Mouse (Mus musculus) forebrain, embryonic 12.5 days (tissue): ENCODE measurements around the gene Vmn1r232. TPM values are rescaled to one million over a fixed set of nuclear protein-coding genes. Genes with fewer than 3 reads are reported as not detected.

Experiments used
- ATAC-seq: fragments of 200-750 bp; cut with Nextera tagmentation; 2 replicates; pipeline ENCODE4 v1.8.0; 2017; ENCODE audit warnings: moderate TSS enrichment; ENCODE audit not compliant: low FRiP score
- H3K27ac ChIP-seq: fragments of 300-500 bp; sonication (generic); 2 replicates; pipeline ENCODE4 v1.5.1; 2016; ENCODE audit warnings: mild to moderate bottlenecking
- H3K27me3 ChIP-seq: fragments of 300-500 bp; sonication (generic); 2 replicates; pipeline ENCODE4 v1.6.1; 2016; ENCODE audit warnings: mild to moderate bottlenecking
- H3K36me3 ChIP-seq: fragments of 300-500 bp; sonication (generic); replicated peaks from 2 replicates; pipeline ENCODE4 v1.6.1; 2016; ENCODE audit warnings: mild to moderate bottlenecking
- H3K4me1 ChIP-seq: fragments of 300-500 bp; sonication (generic); 2 replicates; pipeline ENCODE4 v1.6.1; 2016
- H3K4me2 ChIP-seq: fragments of 300-500 bp; sonication (generic); 2 replicates; pipeline ENCODE4 v1.6.1; 2016; ENCODE audit warnings: mild to moderate bottlenecking, moderate library complexity
- H3K4me3 ChIP-seq: fragments of 300-500 bp; sonication (generic); replicated peaks from 2 replicates; pipeline ENCODE4 v1.5.1; 2016; ENCODE audit warnings: mild to moderate bottlenecking
- H3K9ac ChIP-seq: fragments of 300-500 bp; sonication (generic); 2 replicates; pipeline ENCODE4 v1.6.1; 2016; ENCODE audit warnings: mild to moderate bottlenecking
- H3K9me3 ChIP-seq: fragments of 300-500 bp; sonication (generic); 2 replicates; pipeline ENCODE4 v1.6.1; 2016
- WGBS: fragments of 180-500 bp; shearing (Covaris S2); methylation state at CpG from one replicate; pipeline ENCODE4 v1.1.7; 2016; 5-methylcytosine and 5-hydroxymethylcytosine counted together
- polyA plus RNA-seq: library from polyadenylated mRNA; unstranded; fragments of >200 nt; fragmentation: Nextera tagmentation; extraction: Ambion mirVana; gene quantifications from 2 replicates; pipeline ENCODE4 v1.2.1, GENCODE M21; 2016

Vmn1r232 gene
- polyA plus RNA-seq, result not detected in 2 replicates

GRCm38 (mm10) chr17:20919614-20920013 lies at the start of gene Vmn1r232:
Gene Vmn1r232, minus strand, starts transcription at chr17:20919714.
- Histone ChIP-seq H3K27ac (no peak within 1 kb of the TSS), H3K9me3 (no peaks in the 10 kb centered on the region), H3K36me3 (no peaks in the 10 kb centered on the region), H3K27me3 (no peaks in the 10 kb centered on the region), H3K4me3 (no peak within 1 kb of the TSS), H3K4me2 (no peak within 1 kb of the TSS), H3K4me1 (no peaks in the 10 kb centered on the region), H3K9ac (no peak within 1 kb of the TSS)
- 67% methylated on average over 1 of the region's 1 CpGs for WGBS
- no peak for ATAC-seq

- H3K9ac ChIP-seq, result no peak overlapping the region
- no peak overlapping the region for H3K4me3 ChIP-seq
- H3K27me3 ChIP-seq, result no peaks in the 10 kb centered on the region
- H3K9me3 ChIP-seq, result no peaks in the 10 kb centered on the region
- no peak for ATAC-seq
- H3K27ac ChIP-seq, result no peak overlapping the region
- no peak overlapping the region for H3K4me2 ChIP-seq
- H3K36me3 ChIP-seq, result peaks cover 78% of the 10 kb centered on the region
- no peaks in the 10 kb centered on the region for H3K4me1 ChIP-seq
Observed at GRCm38 (mm10) chr17:20966681-20967080, 47.2 kb upstream of the Vmn1r232 start.

DNA sequence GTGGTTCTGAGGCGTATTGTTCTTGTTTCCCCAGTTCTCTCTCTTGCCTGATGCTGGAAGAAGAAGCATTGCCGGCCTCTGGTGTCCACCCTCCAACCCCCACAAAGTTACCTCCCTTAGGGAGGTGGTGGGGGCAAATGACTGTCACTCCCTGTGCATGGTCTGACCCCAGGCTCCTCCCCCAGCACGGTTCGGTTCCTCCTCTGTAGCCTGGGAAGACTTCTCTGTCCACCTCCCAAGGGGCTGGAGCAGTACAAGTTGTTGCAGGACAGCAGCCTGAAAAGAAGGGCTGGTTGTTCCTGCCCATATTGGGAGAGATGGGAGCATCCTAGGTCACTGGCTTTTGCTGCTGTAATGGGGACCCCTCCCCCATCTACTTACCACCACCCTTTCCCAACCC lies 45.9 kb upstream of the Vmn1r232 start:
- Histone ChIP-seq H3K9me3 (no peaks in the 10 kb centered on the region), H3K36me3 (peaks cover 90% of the 10 kb centered on the region), H3K27me3 (no peaks in the 10 kb centered on the region), H3K4me2 (no peak overlapping the region), H3K4me1 (no peaks in the 10 kb centered on the region), H3K9ac (no peak overlapping the region), H3K27ac (no peak overlapping the region), H3K4me3 (no peak overlapping the region)
- ATAC-seq, result no peak
- WGBS, result 91% methylated on average over 4 of the region's 4 CpGs

GRCm38 (mm10) chr17:20960386-20960785 lies 40.9 kb upstream of the Vmn1r232 start:
- 93% methylated on average over 5 of the region's 5 CpGs for WGBS
- Histone ChIP-seq H3K9ac (no peak overlapping the region), H3K27ac (no peak overlapping the region), H3K4me1 (no peaks in the 10 kb centered on the region), H3K9me3 (no peaks in the 10 kb centered on the region), H3K4me2 (no peak overlapping the region), H3K36me3 (peaks cover 100% of the 10 kb centered on the region), H3K4me3 (no peak overlapping the region), H3K27me3 (no peaks in the 10 kb centered on the region)
- no peak for ATAC-seq

GRCm38 (mm10) chr17:20946636-20947035 lies 27.1 kb upstream of the Vmn1r232 start:
- H3K9ac ChIP-seq, result peak overlapping the region; percentile 81
- no peaks in the 10 kb centered on the region for H3K9me3 ChIP-seq
- no peak for ATAC-seq
- H3K4me2 ChIP-seq, result peak overlapping the region; percentile 78
- peaks cover 41% of the 10 kb centered on the region for H3K4me1 ChIP-seq
- H3K27ac ChIP-seq, result no peak overlapping the region
- H3K27me3 ChIP-seq, result no peaks in the 10 kb centered on the region
- peak overlapping the region; percentile 68 for H3K4me3 ChIP-seq
- H3K36me3 ChIP-seq, result peaks cover 4% of the 10 kb centered on the region; the same call in 1 of the 2 replicates

DNA sequence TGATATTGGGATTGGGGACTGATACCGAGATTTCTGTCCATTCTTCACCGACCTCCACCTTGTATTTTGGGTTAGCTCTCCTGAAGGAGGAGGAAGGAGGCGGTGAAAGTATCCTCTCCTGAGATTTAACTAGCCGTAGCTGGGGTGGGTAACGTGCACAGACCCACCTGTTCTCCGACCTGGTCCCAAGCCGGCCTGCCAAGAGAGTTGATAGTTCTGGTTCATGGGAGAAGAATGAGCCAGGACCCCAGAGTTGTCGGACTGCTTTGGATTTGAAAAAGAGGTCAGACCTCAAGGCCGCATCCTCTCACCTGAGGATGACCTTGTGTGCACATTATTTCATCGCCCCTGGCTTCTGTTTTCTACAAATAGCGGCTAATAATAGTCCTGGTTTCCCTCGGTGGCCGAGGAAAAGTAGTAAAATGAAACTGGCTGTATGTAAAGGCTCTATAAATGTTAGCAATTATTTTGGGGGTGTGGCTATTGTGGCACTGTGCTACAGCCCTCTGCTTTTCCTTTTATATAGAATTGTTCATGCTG lies 26.6 kb upstream of the Vmn1r232 start:
- Histone ChIP-seq H3K4me1 (peaks cover 41% of the 10 kb centered on the region), H3K4me2 (peak overlapping the region; percentile 78), H3K36me3 (peaks cover under 1% of the 10 kb centered on the region; the same call in 1 of the 2 replicates), H3K4me3 (peak overlapping the region; percentile 68), H3K9me3 (no peaks in the 10 kb centered on the region), H3K9ac (peak overlapping the region; percentile 81), H3K27ac (peak overlapping the region; percentile 97), H3K27me3 (no peaks in the 10 kb centered on the region)
- ATAC-seq, result no peak
- WGBS, result under 1% methylated on average over 13 of the region's 13 CpGs

GRCm38 (mm10) chr17:20944985-20945891 lies 25.7 kb upstream of the Vmn1r232 start, which contains the start of gene Ppp2r1a:
Gene Ppp2r1a, plus strand, starts transcription at chr17:20945311.
- Histone ChIP-seq H3K27me3 (no peaks in the 10 kb centered on the region), H3K27ac (peak within 1 kb of the TSS; percentile 97), H3K4me2 (peak within 1 kb of the TSS; percentile 78), H3K4me1 (peaks cover 41% of the 10 kb centered on the region), H3K9ac (peak within 1 kb of the TSS; percentile 81), H3K9me3 (no peaks in the 10 kb centered on the region), H3K4me3 (peak within 1 kb of the TSS; percentile 68), H3K36me3 (no peaks in the 10 kb centered on the region)
- under 1% methylated on average over 69 of the region's 69 CpGs for WGBS
- peak; percentile 98 for ATAC-seq

GRCm38 (mm10) chr17:20944226-20944625 lies 24.7 kb upstream of the Vmn1r232 start:
- WGBS, result 46% methylated on average over 3 of the region's 3 CpGs
- Histone ChIP-seq H3K4me1 (peaks cover 35% of the 10 kb centered on the region), H3K27ac (peak overlapping the region; percentile 92), H3K36me3 (no peaks in the 10 kb centered on the region), H3K9ac (peak overlapping the region; percentile 60), H3K4me3 (peak overlapping the region; percentile 68), H3K27me3 (no peaks in the 10 kb centered on the region), H3K4me2 (peak overlapping the region; percentile 78), H3K9me3 (no peaks in the 10 kb centered on the region)
- ATAC-seq, result no peak

DNA sequence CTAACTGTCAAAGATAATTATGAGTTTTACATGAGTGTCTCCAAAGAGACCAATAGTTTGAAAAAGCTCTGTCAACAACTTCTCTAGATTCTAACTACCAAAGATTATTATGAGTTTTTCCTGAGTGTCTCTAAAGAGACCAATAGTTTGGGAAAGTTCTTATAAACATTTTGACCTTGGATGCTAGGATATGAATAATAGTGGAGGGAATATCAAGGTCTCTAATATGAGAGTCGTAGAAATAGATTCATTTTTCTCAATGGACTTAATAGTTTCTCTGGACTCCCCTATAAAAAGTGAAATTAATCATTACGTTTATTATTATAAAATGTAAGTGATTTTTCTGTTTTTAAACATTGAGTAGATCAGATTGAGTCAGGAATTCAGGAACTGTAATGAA lies 14.5 kb downstream of the Vmn1r232 start, which contains the start of gene Vmn1r231:
Gene Vmn1r231, minus strand, starts transcription at position 101 of the 400 bp plus-strand sequence.
- Histone ChIP-seq H3K27me3 (no peaks in the 10 kb centered on the region), H3K4me3 (no peak within 1 kb of the TSS), H3K36me3 (no peaks in the 10 kb centered on the region), H3K9ac (no peak within 1 kb of the TSS), H3K9me3 (no peaks in the 10 kb centered on the region), H3K4me1 (no peaks in the 10 kb centered on the region), H3K27ac (no peak within 1 kb of the TSS), H3K4me2 (no peak within 1 kb of the TSS)
- 69% methylated on average over 2 of the region's 2 CpGs for WGBS
- ATAC-seq, result no peak

Other genes with a start within 250 kb of the Vmn1r232 start
- gene Vmn1r226, start 236.9 kb downstream of the Vmn1r232 start, polyA plus RNA-seq, result not detected in 2 replicates
- gene Vmn1r227, start 189.9 kb downstream of the Vmn1r232 start, polyA plus RNA-seq, result not detected in 2 replicates
- gene Vmn1r228, start 133.6 kb downstream of the Vmn1r232 start, polyA plus RNA-seq, result not detected in 2 replicates
- gene Vmn1r229, start 108.2 kb downstream of the Vmn1r232 start, polyA plus RNA-seq, result 0.01 TPM in 1 of 2 replicates, not detected in the other
- not detected in 2 replicates for gene Vmn1r230, start 79.3 kb downstream of the Vmn1r232 start, polyA plus RNA-seq
- not detected in 2 replicates for gene Vmn1r231, start 14.6 kb downstream of the Vmn1r232 start, polyA plus RNA-seq
- gene Ppp2r1a, start 25.6 kb upstream of the Vmn1r232 start, polyA plus RNA-seq, result 482 and 503 TPM in 2 replicates
- gene Vmn1r233, start 76.8 kb upstream of the Vmn1r232 start, polyA plus RNA-seq, result not detected in 2 replicates
- 19.0 and 20.3 TPM in 2 replicates for gene Zfp160, start 89.2 kb upstream of the Vmn1r232 start, polyA plus RNA-seq